Mouse (Mus musculus) heart, embryonic 10.5 days (tissue): ENCODE measurements around the gene Napsa. TPM values are rescaled to one million over a fixed set of nuclear protein-coding genes. Genes with fewer than 3 reads are reported as not detected.
A peak's percentile ranks its signal among the peaks of the same experiment; 100 is the strongest.

Source experiments
- DNase-seq: peaks from one replicate; pipeline ENCODE4 v3.0.0-alpha.2; 2017; ENCODE audit warnings: low spot score
- H3K27ac ChIP-seq: fragments of 300-500 bp; sonication (generic); 2 replicates; pipeline ENCODE4 v1.5.1; 2016; ENCODE audit warnings: mild to moderate bottlenecking
- H3K27me3 ChIP-seq: fragments of 300-500 bp; sonication (generic); 2 replicates; pipeline ENCODE4 v1.6.1; 2016; ENCODE audit warnings: mild to moderate bottlenecking; ENCODE audit not compliant: poor library complexity, insufficient read depth, severe bottlenecking
- H3K36me3 ChIP-seq: fragments of 300-500 bp; sonication (generic); 2 replicates; pipeline ENCODE4 v1.6.1; 2016; ENCODE audit warnings: mild to moderate bottlenecking, moderate library complexity
- H3K4me1 ChIP-seq: fragments of 300-500 bp; sonication (generic); 2 replicates; pipeline ENCODE4 v1.6.1; 2016; ENCODE audit warnings: mild to moderate bottlenecking
- H3K4me3 ChIP-seq: fragments of 300-500 bp; sonication (generic); 2 replicates; pipeline ENCODE4 v1.5.1; 2016; ENCODE audit warnings: mild to moderate bottlenecking, moderate library complexity
- H3K9me3 ChIP-seq: fragments of 300-500 bp; sonication (generic); 2 replicates; pipeline ENCODE4 v1.6.1; 2016; ENCODE audit warnings: mild to moderate bottlenecking, moderate library complexity
- WGBS: fragments of 180-500 bp; shearing (Covaris S2); methylation state at CpG from one replicate; pipeline ENCODE4 v1.1.7; 2016; 5-methylcytosine and 5-hydroxymethylcytosine counted together
- polyA plus RNA-seq: library from polyadenylated mRNA; unstranded; fragments of >200 nt; fragmentation: Nextera tagmentation; extraction: Ambion mirVana; gene quantifications from 2 replicates; pipeline ENCODE4 v1.2.1, GENCODE M21; 2016

The Napsa gene
- polyA plus RNA-seq, 1 experiment from 2014 or later: 0.64 TPM

GRCm38 (mm10) chr7:44586518-44586917 lies 14.3 kb downstream of the Napsa start:
- H3K27ac ChIP-seq: no peak overlapping the region
- WGBS: 14% methylated on average over 19 of the region's 19 CpGs
- peak overlapping the region; percentile 51 for H3K4me3 ChIP-seq
- no peaks in the 10 kb centered on the region for H3K9me3 ChIP-seq
- H3K27me3 ChIP-seq: peaks cover 79% of the 10 kb centered on the region
- no peaks in the 10 kb centered on the region for H3K36me3 ChIP-seq
- H3K4me1 ChIP-seq: peaks cover 35% of the 10 kb centered on the region
- no peak for DNase-seq

- DNase-seq: no peak
- peaks cover 80% of the 10 kb centered on the region for H3K27me3 ChIP-seq
- H3K4me3 ChIP-seq: peak overlapping the region; percentile 51
- no peaks in the 10 kb centered on the region for H3K9me3 ChIP-seq
- no peak overlapping the region for H3K27ac ChIP-seq
- no peaks in the 10 kb centered on the region for H3K36me3 ChIP-seq
- under 1% methylated on average over 18 of the region's 18 CpGs for WGBS
- peaks cover 37% of the 10 kb centered on the region for H3K4me1 ChIP-seq
These were observed 14.8 kb downstream of the Napsa start for GRCm38 (mm10) chr7:44586930-44587329.

- 36% methylated on average over 6 of the region's 6 CpGs for WGBS
- H3K9me3 ChIP-seq: no peaks in the 10 kb centered on the region
- H3K4me3 ChIP-seq: no peak overlapping the region
These were observed 15.5 kb downstream of the Napsa start for GRCm38 (mm10) chr7:44587676-44588075.

GRCm38 (mm10) chr7:44588338-44588737 lies 16.2 kb downstream of the Napsa start:
- Histone ChIP-seq H3K27ac (no peak overlapping the region), H3K4me1 (peaks cover 37% of the 10 kb centered on the region), H3K4me3 (peak overlapping the region; percentile 55), H3K27me3 (peaks cover 87% of the 10 kb centered on the region), H3K36me3 (no peaks in the 10 kb centered on the region), H3K9me3 (no peaks in the 10 kb centered on the region)
- 11% methylated on average over 12 of the region's 12 CpGs for WGBS
- no peak for DNase-seq

More at GRCm38 (mm10) chr7:44587676-44588075, 15.5 kb downstream of the Napsa start:
- no peak overlapping the region for H3K27ac ChIP-seq
- peaks cover 37% of the 10 kb centered on the region for H3K4me1 ChIP-seq
- peaks cover 82% of the 10 kb centered on the region for H3K27me3 ChIP-seq
- no peak for DNase-seq
- H3K36me3 ChIP-seq: no peaks in the 10 kb centered on the region

GRCm38 (mm10) chr7:44589149-44589548 lies 17.0 kb downstream of the Napsa start:
- Histone ChIP-seq H3K27me3 (peaks cover 95% of the 10 kb centered on the region), H3K36me3 (no peaks in the 10 kb centered on the region), H3K4me1 (peaks cover 44% of the 10 kb centered on the region), H3K27ac (no peak overlapping the region; the same call in 1 of the 2 replicates), H3K9me3 (no peaks in the 10 kb centered on the region), H3K4me3 (peak overlapping the region; percentile 55)
- 0% methylated on average over 33 of the region's 33 CpGs for WGBS
- peak; percentile 87 for DNase-seq

- Histone ChIP-seq H3K4me3 (peak overlapping the region; percentile 71), H3K36me3 (no peaks in the 10 kb centered on the region), H3K27ac (no peak overlapping the region), H3K27me3 (peaks cover 95% of the 10 kb centered on the region), H3K9me3 (no peaks in the 10 kb centered on the region), H3K4me1 (peaks cover 44% of the 10 kb centered on the region)
- 4% methylated on average over 13 of the region's 13 CpGs for WGBS
- DNase-seq: no peak
These were observed 17.8 kb downstream of the Napsa start for GRCm38 (mm10) chr7:44589946-44590345.

GRCm38 (mm10) chr7:44590402-44591347 lies 18.5 kb downstream of the Napsa start, which contains the start of gene Kcnc3:
Kcnc3 (plus strand) TSS chr7:44590664.
- Histone ChIP-seq H3K4me3 (peak within 1 kb of the TSS; percentile 71), H3K27ac (peak within 1 kb of the TSS; percentile 56), H3K4me1 (peaks cover 44% of the 10 kb centered on the region), H3K27me3 (peaks cover 88% of the 10 kb centered on the region), H3K9me3 (no peaks in the 10 kb centered on the region), H3K36me3 (no peaks in the 10 kb centered on the region)
- WGBS: under 1% methylated on average over 79 of the region's 80 CpGs
- DNase-seq: peak; percentile 97

GRCm38 (mm10) chr7:44591348-44592116 lies 19.4 kb downstream of the Napsa start:
- no peaks in the 10 kb centered on the region for H3K9me3 ChIP-seq
- peaks cover 79% of the 10 kb centered on the region for H3K27me3 ChIP-seq
- no peaks in the 10 kb centered on the region for H3K36me3 ChIP-seq
- DNase-seq: no peak
- H3K27ac ChIP-seq: no peak overlapping the region
- WGBS: under 1% methylated on average over 60 of the region's 60 CpGs
- H3K4me1 ChIP-seq: peaks cover 42% of the 10 kb centered on the region
- H3K4me3 ChIP-seq: peak overlapping the region; percentile 71

GRCm38 (mm10) chr7:44593051-44593450 lies 20.9 kb downstream of the Napsa start:
- WGBS: 5% methylated on average over 15 of the region's 15 CpGs
- Histone ChIP-seq H3K27ac (no peak overlapping the region), H3K9me3 (no peaks in the 10 kb centered on the region), H3K4me3 (no peak overlapping the region), H3K36me3 (no peaks in the 10 kb centered on the region), H3K27me3 (peaks cover 65% of the 10 kb centered on the region), H3K4me1 (peaks cover 40% of the 10 kb centered on the region)
- DNase-seq: no peak

GRCm38 (mm10) chr7:44593775-44594174 lies 21.6 kb downstream of the Napsa start:
- peak overlapping the region; percentile 33; the same call in 1 of the 2 replicates for H3K4me3 ChIP-seq
- H3K27me3 ChIP-seq: peaks cover 65% of the 10 kb centered on the region
- H3K4me1 ChIP-seq: peaks cover 33% of the 10 kb centered on the region

GRCm38 (mm10) chr7:44594291-44594690 lies 22.1 kb downstream of the Napsa start:
- no peak for DNase-seq
- no peaks in the 10 kb centered on the region for H3K9me3 ChIP-seq
- H3K27me3 ChIP-seq: peaks cover 65% of the 10 kb centered on the region
- no peak overlapping the region for H3K4me3 ChIP-seq
- H3K27ac ChIP-seq: no peak overlapping the region
- WGBS: 69% methylated on average over 6 of the region's 6 CpGs
- H3K4me1 ChIP-seq: peaks cover 28% of the 10 kb centered on the region
- no peaks in the 10 kb centered on the region for H3K36me3 ChIP-seq

More at GRCm38 (mm10) chr7:44593775-44594174, 21.6 kb downstream of the Napsa start:
- Histone ChIP-seq H3K27ac (no peak overlapping the region), H3K36me3 (no peaks in the 10 kb centered on the region), H3K9me3 (no peaks in the 10 kb centered on the region)
- DNase-seq: peak; percentile 88
- under 1% methylated on average over 22 of the region's 22 CpGs for WGBS

GRCm38 (mm10) chr7:44595131-44595561 lies 23.0 kb downstream of the Napsa start:
- no peaks in the 10 kb centered on the region for H3K9me3 ChIP-seq
- DNase-seq: no peak
- peaks cover 64% of the 10 kb centered on the region for H3K27me3 ChIP-seq
- no peak overlapping the region for H3K4me3 ChIP-seq
- no peaks in the 10 kb centered on the region for H3K36me3 ChIP-seq
- no peak overlapping the region for H3K27ac ChIP-seq
- peaks cover 23% of the 10 kb centered on the region for H3K4me1 ChIP-seq
- 89% methylated on average over 20 of the region's 20 CpGs for WGBS
